Mouse (Mus musculus): ENCODE data around the gene Rasa3.
A peak's percentile ranks its signal among the peaks of the same experiment; 100 is the strongest.

The Rasa3 gene

GRCm38 (mm10) chr8:13541526-13541925 lies 135.9 kb downstream of the Rasa3 start:
- no peak for DNase-seq

DNA sequence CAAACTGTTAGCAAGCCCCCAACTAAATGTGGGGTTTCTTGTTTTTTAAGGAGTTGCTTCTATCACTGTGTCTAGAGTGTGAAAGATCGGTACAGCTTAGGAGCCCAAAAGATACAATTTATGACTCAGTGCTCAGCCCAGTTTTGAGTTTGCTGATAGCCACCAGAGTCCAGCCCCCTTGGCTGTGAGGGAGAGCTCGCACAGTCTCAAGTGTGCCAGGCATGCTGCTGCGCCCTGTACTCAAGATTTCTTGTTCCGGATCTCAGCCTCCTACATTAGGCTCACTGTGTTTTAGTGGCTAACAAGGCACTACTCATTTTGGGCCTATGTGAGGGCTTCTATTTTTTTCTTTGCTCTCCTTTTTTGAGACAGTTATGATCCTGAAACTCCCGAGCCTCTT lies 137.3 kb downstream of the Rasa3 start:
- no peak for DNase-seq

DNA sequence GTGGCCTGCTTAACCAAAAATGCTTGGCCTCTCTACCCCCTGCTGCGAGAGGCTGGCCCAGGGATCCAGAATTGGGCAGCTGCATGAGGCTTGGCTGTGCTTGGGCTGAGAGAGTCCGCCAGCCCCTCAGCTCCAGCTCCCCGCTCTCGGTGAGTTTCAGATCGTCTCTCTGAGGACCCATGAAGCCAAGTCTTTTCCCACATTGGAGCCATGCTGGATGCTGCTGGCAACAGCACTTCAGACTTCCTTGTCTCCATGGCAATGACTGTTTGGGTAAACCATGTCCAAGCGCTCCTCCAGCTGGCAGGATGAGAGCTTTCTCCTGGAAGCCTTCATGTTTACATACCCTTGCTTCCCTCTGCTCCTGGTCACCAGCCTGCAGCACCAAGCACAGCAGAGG lies 138.6 kb downstream of the Rasa3 start:
- no peak for DNase-seq

DNA sequence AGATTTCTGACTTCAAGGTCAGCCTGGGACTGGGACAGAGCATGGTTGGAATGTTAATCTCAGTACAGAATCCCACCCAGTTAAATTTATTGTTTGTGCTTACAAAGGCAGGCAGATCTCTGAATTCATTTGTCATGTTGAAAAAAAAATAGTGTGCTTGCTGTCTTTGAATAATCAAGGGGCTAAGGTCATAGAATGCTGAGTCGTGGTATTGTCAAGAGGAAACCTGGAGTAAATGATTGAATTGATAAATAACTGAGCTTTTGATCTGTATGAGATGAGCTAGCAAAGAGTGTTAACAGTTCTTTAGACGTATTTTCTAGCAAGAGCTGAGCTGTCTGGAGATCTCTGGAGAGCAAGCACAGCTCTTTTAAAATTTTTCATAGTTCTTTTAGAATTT lies 140.3 kb downstream of the Rasa3 start:
- no peak for DNase-seq

GRCm38 (mm10) chr8:13533123-13533522 lies 144.3 kb downstream of the Rasa3 start:
- DNase-seq: no peak

DNA sequence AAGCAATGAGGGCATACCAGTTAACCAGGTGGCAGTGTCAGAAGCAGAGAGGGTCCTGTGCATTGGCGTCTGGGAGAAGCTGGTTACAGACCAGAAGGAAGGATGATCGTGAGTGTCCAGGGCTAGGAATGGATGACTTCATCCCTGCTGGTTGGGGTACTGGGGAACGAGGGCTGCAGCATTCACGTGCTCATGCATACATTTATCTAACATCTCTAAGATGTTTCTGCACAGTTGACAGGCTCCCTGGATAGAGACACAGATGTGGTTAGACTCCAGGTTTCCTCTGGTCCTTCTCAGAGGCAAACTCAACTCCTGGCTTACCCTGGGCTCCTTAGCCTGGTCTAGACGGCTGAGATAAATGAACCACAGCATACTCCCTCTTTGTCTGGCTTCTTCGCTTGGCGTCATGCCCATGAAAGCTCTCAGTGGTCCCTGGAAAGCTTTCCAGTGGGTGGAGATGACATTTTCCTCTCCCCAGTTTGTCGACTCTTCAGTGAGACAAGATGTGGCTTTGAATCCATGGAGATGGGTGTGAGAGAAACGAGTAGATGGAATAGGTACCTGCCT lies 145.7 kb downstream of the Rasa3 start:
- DNase-seq: peak; percentile 18

DNA sequence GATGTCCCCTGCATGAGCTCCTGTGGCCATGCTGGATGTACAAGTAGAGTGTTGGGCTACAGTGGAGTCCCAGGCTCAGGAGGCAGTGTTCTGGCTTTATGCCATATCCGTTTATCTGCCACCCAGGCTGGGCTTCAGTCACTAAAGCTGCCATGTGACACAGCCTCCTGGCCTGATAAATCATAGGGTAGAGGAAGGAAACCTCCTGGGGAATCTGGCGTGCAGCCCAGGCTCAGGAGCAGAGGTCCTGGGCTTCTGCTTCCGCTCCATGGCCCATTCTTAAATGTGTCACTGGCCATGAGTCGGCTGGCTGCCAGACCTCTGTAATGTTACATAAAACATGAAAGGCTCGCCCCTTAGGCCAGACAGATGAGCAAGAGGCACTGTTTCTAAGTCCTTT lies 146.5 kb downstream of the Rasa3 start:
- DNase-seq: peak; percentile 47

GRCm38 (mm10) chr8:13530401-13530800 lies 147.0 kb downstream of the Rasa3 start:
- no peak for DNase-seq

DNA sequence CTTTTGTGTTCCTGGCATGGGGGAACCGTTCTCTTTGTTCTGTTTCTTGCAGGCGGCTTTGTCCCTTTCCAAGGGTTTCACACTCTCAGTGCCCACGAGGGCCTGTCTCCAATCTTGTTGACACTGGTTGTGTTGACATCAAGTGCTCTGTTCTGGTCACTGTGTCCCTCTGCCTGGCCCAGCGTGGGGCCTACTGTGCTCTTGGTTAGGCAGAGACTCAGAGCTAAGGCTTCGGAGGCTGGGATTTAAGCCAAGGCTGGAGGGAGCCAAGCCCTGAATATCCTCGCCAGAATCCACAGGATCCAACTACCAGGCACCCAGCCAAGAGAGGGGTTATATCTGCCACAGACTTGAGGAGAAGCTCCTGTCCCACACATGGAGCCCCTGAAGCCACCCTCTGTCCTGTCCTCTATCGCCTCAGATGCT lies 147.5 kb downstream of the Rasa3 start:
- peak; percentile 22 for DNase-seq

DNA sequence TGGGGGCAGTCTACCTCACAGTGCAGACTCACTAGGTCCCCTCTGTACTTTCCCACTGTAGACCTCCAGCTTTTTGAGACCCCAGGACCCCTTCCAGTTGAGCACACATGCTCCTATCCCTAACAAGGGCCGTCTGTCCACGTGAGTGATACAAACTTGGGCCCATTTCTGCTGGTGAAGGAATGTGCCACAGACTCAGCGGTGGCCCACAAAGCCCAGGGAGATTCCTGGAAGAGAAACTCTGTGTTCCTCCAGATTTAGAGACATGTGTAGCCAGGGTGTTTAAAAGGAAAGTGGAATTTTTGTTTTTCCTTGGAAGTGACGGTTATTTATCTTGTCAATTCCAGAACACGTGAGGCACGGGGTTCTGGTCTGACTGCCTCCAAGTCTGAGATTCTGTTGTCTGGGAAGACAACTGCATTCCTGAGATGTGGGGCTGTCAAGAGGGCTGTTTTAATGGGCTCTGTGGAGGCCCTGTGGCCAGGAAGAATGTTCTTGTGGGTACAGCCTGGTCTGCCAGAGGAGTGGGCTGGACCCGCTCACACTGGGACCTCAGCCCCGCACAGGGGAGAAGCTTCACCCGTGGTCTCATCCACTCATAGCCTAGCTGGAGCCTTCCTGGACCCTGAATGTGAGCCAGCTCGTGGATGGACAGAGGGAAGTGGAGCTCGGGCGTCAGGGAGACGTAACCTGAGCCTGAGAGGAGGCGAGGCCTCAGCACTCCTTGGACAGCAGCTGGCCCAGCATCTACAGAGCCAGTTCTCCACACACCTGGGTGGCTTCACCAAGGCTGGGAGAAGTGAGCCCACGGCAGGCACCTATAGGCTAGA lies 148.2 kb downstream of the Rasa3 start:
- DNase-seq: no peak

DNA sequence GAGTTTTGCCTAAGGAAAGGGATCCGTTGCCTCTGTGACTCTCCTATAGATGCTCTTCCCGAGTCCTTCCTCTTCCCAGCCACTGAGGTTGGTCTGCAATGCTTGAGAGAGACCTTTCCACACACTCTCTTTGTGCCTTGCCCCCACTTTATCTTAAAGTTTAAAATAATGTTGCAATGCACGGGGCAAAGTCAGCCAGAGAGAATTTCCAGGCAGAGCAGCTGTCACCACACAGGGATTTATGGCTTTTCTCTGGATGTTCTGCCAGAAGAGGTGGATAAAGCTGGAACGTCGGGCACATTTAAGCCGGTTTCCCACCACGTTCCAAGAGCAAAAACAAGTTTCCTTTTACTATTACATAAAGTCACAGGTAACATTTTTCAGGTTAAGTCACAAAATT lies 156.0 kb downstream of the Rasa3 start:
- no peak for DNase-seq

- DNase-seq: no peak
These were observed 157.1 kb downstream of the Rasa3 start for GRCm38 (mm10) chr8:13520349-13520748.

- DNase-seq: no peak
These were observed 157.9 kb downstream of the Rasa3 start for GRCm38 (mm10) chr8:13519503-13519902.

- no peak for DNase-seq
These were observed 160.1 kb downstream of the Rasa3 start for GRCm38 (mm10) chr8:13517284-13517781.
